8 mouse cellular contexts compared by ENCODE assay signal in genomic region chr9:43924795-43925194, GRCm38 (mm10).
DNase-seq lines count a peak whose midpoint lies in the region; ATAC-seq and TF ChIP-seq lines count a peak whose summit lies in the region.

No protein-coding gene starts in this region.

- peak; percentile 30 for DNase-seq in gastrocnemius, postnatal 10 days
- DNase-seq in gastrocnemius, adult 18-20 months (ENCODE audit: low spot score): no peak
- peak; percentile 41 for DNase-seq in lung, embryonic 14.5 days
- no peak for DNase-seq in lung, postnatal 10 days
- no peak for DNase-seq in ES-E14 (ENCODE audit: low read depth, low spot score)
- peak; percentile 37 for DNase-seq in induced T-regulatory cell, adult 2 months (ENCODE audit: low read depth)
- no peak for DNase-seq in natural killer cell, adult 2 months (ENCODE audit: low spot score in 2 of 2)
- no peak for DNase-seq in embryo, embryonic 10.5 days (ENCODE audit: low spot score)

- H3K9ac ChIP-seq in lung, embryonic 14.5 days: no peak overlapping the region
- H3K9ac ChIP-seq in ES-E14 (ENCODE audit: insufficient read depth, low read depth, low read length, poor library complexity, severe bottlenecking): no peak overlapping the region

- no peak overlapping the region for H3K4me3 ChIP-seq in lung, embryonic 14.5 days (ENCODE audit: low read depth, low read length)
- no peak overlapping the region for H3K4me3 ChIP-seq in ES-E14 (ENCODE audit: insufficient read depth in 1 of 2, low read depth in 1 of 2, low read length in 2 of 2, poor library complexity in 1 of 2, severe bottlenecking in 1 of 2)

- H3K4me1 ChIP-seq in lung, embryonic 14.5 days (ENCODE audit: insufficient read depth): no peaks in the 10 kb centered on the region
- no peaks in the 10 kb centered on the region for H3K4me1 ChIP-seq in ES-E14 (ENCODE audit: control insufficient read depth in 2 of 2, insufficient read depth in 2 of 2, low read length in 2 of 2, poor library complexity in 1 of 2)

- H3K36me3 ChIP-seq in lung, embryonic 14.5 days (ENCODE audit: insufficient read depth): no peaks in the 10 kb centered on the region
- no peaks in the 10 kb centered on the region for H3K36me3 ChIP-seq in ES-E14 (ENCODE audit: control insufficient read depth, insufficient read depth, low read length, poor library complexity, severe bottlenecking)

- 33% methylated on average over 15 of the region's 15 CpGs for WGBS in lung, embryonic 14.5 days

- peak; percentile 61 for TF ChIP-seq CTCF in lung, embryonic 14.5 days (IDR thresholded peaks at IDR 0.05; ENCODE audit: low read depth)

- no peak overlapping the region for H3K4me2 ChIP-seq in lung, embryonic 14.5 days

- H3K9me3 ChIP-seq in lung, embryonic 14.5 days (ENCODE audit: low read depth, low read length): no peaks in the 10 kb centered on the region
- no peaks in the 10 kb centered on the region for H3K9me3 ChIP-seq in ES-E14 (ENCODE audit: control insufficient read depth, insufficient read depth, low read depth, low read length)

- peaks cover 7% of the 10 kb centered on the region; the same call in 1 of the 2 replicates for H3K27me3 ChIP-seq in lung, embryonic 14.5 days (ENCODE audit: insufficient read depth, low read length)

- ATAC-seq in lung, embryonic 14.5 days (ENCODE audit: insufficient read depth): no peak

- in situ Hi-C loops in ES-E14 (cut with MboI; ENCODE audit: low sequenced_read_pairs in 2 of 2, unreplicated experiment in 2 of 2): no loop called here

- H3K27ac ChIP-seq in lung, embryonic 14.5 days (ENCODE audit: low read depth): no peak overlapping the region
- H3K27ac ChIP-seq in ES-E14 (ENCODE audit: insufficient read depth, low read depth, low read length, poor library complexity, severe bottlenecking): no peak overlapping the region

TF ChIP-seq in ES-E14, 5 proteins besides CTCF, POLR2A, EP300 and RAD21:
- TF ChIP-seq ZNF384 (IDR thresholded peaks at IDR 0.05; ENCODE audit: low read depth, low read length): peak; percentile 60; the same call in 1 of the 2 replicates
- no peak for TF ChIP-seq HCFC1 (IDR thresholded peaks at IDR 0.05; ENCODE audit: borderline replicate concordance, insufficient read depth, low read length)
- no peak for TF ChIP-seq ZC3H11A (IDR thresholded peaks at IDR 0.05; ENCODE audit: borderline replicate concordance, low read depth, low read length)
- no peak for TF ChIP-seq MAFK (IDR thresholded peaks at IDR 0.05; ENCODE audit: insufficient read depth, low read depth, low read length)
- no peak for TF ChIP-seq CHD2 (IDR thresholded peaks at IDR 0.05; ENCODE audit: low read depth, low read length)
TF ChIP-seq in ES-E14: peak in this region for 1.

Comparison
In these comparisons a context has a peak if more than half of its experiments do, and no peak if none do; other contexts are left out.
1. DNase-seq: peak in gastrocnemius, postnatal 10 days (single experiment), lung, embryonic 14.5 days (single experiment) and induced T-regulatory cell, adult 2 months (single experiment); none in gastrocnemius, adult 18-20 months (single experiment), lung, postnatal 10 days (single experiment), ES-E14 (single experiment), natural killer cell, adult 2 months (0 of 2) and embryo, embryonic 10.5 days (single experiment).